Mouse (Mus musculus) midbrain, postnatal 0 days (tissue): ENCODE data around the gene Cnot1. TPM values are rescaled to one million over a fixed set of nuclear protein-coding genes. Genes with fewer than 3 reads are reported as not detected.
A peak's percentile ranks its signal among the peaks of the same experiment; 100 is the strongest.

Experiments
- ATAC-seq: fragments of 200-750 bp; cut with Nextera tagmentation; 2 replicates; pipeline ENCODE4 v1.8.0; 2017; ENCODE audit warnings: moderate number of reproducible peaks, mild to moderate bottlenecking, moderate TSS enrichment, moderate library complexity; ENCODE audit not compliant: low FRiP score
- DNase-seq: peaks from one replicate; pipeline ENCODE4 v3.0.0-alpha.2; 2015; ENCODE audit warnings: low spot score
- H3K27ac ChIP-seq: fragments of 300-500 bp; sonication (generic); 2 replicates; pipeline ENCODE4 v1.5.1; 2014; ENCODE audit warnings: low read depth, mild to moderate bottlenecking, low read length, mixed read lengths
- H3K27me3 ChIP-seq: fragments of 300-500 bp; sonication (generic); 2 replicates; pipeline ENCODE4 v1.6.1; 2014; ENCODE audit warnings: low read length, control low read depth, mixed read lengths; ENCODE audit not compliant: insufficient read depth
- H3K36me3 ChIP-seq: fragments of 300-500 bp; sonication (generic); 2 replicates; pipeline ENCODE4 v1.6.1; 2014; ENCODE audit warnings: low read length, control low read depth, mixed read lengths; ENCODE audit not compliant: insufficient read depth
- H3K4me1 ChIP-seq: fragments of 300-500 bp; sonication (generic); 2 replicates; pipeline ENCODE4 v1.6.1; 2014; ENCODE audit warnings: mild to moderate bottlenecking, control low read depth, antibody characterized with exemption, low read length, mixed read lengths; ENCODE audit not compliant: insufficient read depth
- H3K4me2 ChIP-seq: fragments of 300-500 bp; sonication (generic); 2 replicates; pipeline ENCODE4 v1.6.1; 2014; ENCODE audit warnings: low read depth, mild to moderate bottlenecking, low read length, mixed read lengths; ENCODE audit not compliant: poor library complexity, severe bottlenecking
- H3K4me3 ChIP-seq: fragments of 300-500 bp; sonication (generic); 2 replicates; pipeline ENCODE4 v1.5.1; 2014; ENCODE audit warnings: low read depth, mild to moderate bottlenecking, low read length, moderate library complexity
- H3K9ac ChIP-seq: fragments of 300-500 bp; sonication (generic); replicated peaks from 2 replicates; pipeline ENCODE4 v1.6.1; 2014; ENCODE audit warnings: mild to moderate bottlenecking, low read length, moderate library complexity, mixed read lengths; ENCODE audit not compliant: poor library complexity, severe bottlenecking
- H3K9me3 ChIP-seq: fragments of 300-500 bp; sonication (generic); 2 replicates; pipeline ENCODE4 v1.6.1; 2016; ENCODE audit warnings: low read length, control low read depth
- CTCF ChIP-seq: IDR thresholded peaks from 2 replicates; pipeline ENCODE4 v1.5.1; 2016; ENCODE audit warnings: antibody characterized with exemption, mild to moderate bottlenecking
- WGBS: fragments of 180-500 bp; shearing (Covaris S2); extraction: QIAGEN DNeasy Blood & Tissue Kit; methylation state at CpG from one replicate; pipeline ENCODE4 v1.1.7; 2014; 5-methylcytosine and 5-hydroxymethylcytosine counted together
- polyA plus RNA-seq: library from polyadenylated mRNA; unstranded; fragments of >200 nt; fragmentation: Nextera tagmentation; extraction: Ambion mirVana; gene quantifications from 2 replicates; pipeline ENCODE4 v1.2.1, GENCODE M21; 2015
- total RNA-seq: library from RNA; depleted of rRNA; stranded (reverse); fragments of >200 nt; gene quantifications from 2 replicates; pipeline ENCODE4 v1.2.3, GENCODE M21; 2014

The Cnot1 gene
- total and polyA plus RNA-seq, 2 experiments from 2014 or later: 26.9 to 177 TPM

DNA sequence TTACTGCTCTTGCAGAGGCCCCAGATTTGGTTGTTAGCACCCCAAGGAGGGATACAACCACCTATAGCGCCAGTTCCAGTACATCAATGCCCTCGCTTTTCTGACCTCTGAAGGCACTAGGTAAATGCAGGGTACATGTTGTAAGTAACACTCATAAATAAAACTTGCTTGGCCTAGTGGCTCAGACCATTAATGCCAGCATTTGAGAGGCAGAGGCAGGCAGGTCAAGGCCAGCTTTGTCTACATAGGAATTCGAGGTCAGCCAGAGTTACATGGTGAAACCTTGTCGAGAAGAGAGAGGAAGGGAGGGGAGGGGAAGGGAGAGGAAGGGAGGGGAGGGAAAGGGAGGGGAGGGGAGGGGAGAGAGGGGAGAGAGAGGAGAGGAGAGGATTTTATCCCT, 21.7 kb downstream of the Cnot1 start:
- no peak overlapping the region for H3K4me3 ChIP-seq
- H3K27ac ChIP-seq: no peak overlapping the region
- DNase-seq (no peak), ATAC-seq (no peak)
- H3K9me3 ChIP-seq: no peaks in the 10 kb centered on the region
- no peak for TF ChIP-seq CTCF
- H3K36me3 ChIP-seq: peaks cover 15% of the 10 kb centered on the region
- H3K4me1 ChIP-seq: no peaks in the 10 kb centered on the region
- H3K9ac ChIP-seq: no peak overlapping the region
- 97% methylated on average over 3 of the region's 4 CpGs for WGBS
- no peak overlapping the region for H3K4me2 ChIP-seq
- H3K27me3 ChIP-seq: no peaks in the 10 kb centered on the region

DNA sequence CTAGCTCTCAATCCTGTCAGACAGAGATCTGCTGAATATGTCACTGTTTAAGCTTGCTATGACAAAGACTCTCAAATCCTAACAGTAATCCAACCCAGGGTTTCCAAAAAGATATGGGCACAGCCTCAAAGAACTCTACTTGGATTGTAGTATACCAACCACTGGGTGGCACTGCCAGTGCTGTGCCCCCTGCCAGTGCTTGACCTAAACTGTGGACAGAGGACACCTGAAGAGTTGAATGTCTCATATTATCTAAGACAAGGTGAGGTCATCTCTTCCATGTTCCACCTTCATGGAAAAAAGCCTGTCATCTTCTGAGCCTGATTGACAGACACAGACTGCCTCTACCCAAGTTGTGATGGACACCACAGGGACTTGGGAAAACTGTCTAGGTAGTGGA, 24.6 kb downstream of the Cnot1 start:
- Histone ChIP-seq H3K36me3 (peaks cover 19% of the 10 kb centered on the region), H3K27ac (no peak overlapping the region), H3K27me3 (no peaks in the 10 kb centered on the region), H3K9me3 (no peaks in the 10 kb centered on the region), H3K4me2 (no peak overlapping the region), H3K4me3 (no peak overlapping the region), H3K4me1 (no peaks in the 10 kb centered on the region), H3K9ac (no peak overlapping the region)
- TF ChIP-seq CTCF: peak; percentile 21; the same call in 1 of the 2 replicates
- DNase-seq (no peak), ATAC-seq (no peak)

DNA sequence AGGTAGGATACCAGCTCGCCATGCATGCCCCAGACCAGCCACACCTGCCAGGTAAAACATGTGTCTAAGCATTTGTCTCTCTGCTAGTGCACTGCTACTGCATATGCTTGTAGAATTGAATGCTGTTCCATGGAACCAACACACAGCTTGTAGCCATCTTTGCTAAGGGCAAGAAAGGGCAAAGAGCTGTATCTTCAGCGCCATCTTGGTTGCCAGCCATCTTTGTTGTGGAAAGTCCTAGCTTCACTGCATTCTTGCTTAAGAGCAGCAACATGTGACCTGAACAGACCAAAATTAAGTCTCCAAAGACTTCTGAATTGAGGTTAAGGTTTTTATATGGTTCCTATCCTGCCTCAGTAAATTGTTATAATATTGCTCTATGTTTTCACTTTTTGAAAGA, 25.5 kb downstream of the Cnot1 start:
- H3K4me2 ChIP-seq: no peak overlapping the region
- no peak overlapping the region for H3K4me3 ChIP-seq
- H3K9me3 ChIP-seq: no peaks in the 10 kb centered on the region
- no peak for ATAC-seq
- H3K4me1 ChIP-seq: no peaks in the 10 kb centered on the region
- H3K27me3 ChIP-seq: no peaks in the 10 kb centered on the region
- no peak for TF ChIP-seq CTCF
- WGBS: 94% methylated on average over 2 of the region's 2 CpGs
- H3K9ac ChIP-seq: no peak overlapping the region
- no peak for DNase-seq
- peaks cover 14% of the 10 kb centered on the region; the same call in 1 of the 2 replicates for H3K36me3 ChIP-seq
- no peak overlapping the region for H3K27ac ChIP-seq

DNA sequence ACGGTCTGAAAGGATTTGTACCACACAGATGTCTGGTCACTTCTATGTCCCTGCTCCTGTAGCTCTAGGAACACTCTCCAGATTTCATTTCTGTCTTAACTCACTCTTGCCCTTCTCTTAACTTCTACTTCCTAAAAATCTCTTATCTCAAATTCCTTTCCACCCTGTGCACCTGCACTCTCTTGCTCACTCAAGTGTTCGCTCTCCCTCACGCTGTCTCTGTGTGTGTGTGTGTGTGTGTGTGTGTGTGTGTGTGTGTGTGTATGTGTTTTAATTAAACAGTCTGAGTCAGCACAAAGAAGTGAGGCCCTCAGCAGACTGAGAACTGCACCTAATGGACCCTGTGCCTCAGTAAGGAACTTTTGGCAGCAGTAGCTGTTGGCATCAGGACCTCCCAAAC, 26.2 kb downstream of the Cnot1 start:
- DNase-seq: no peak
- no peaks in the 10 kb centered on the region for H3K9me3 ChIP-seq
- H3K9ac ChIP-seq: no peak overlapping the region
- H3K27ac ChIP-seq: no peak overlapping the region
- TF ChIP-seq CTCF: no peak
- 100% methylated on average over 3 of the region's 3 CpGs for WGBS
- no peak overlapping the region for H3K4me3 ChIP-seq
- ATAC-seq: no peak
- peaks cover 14% of the 10 kb centered on the region; the same call in 1 of the 2 replicates for H3K36me3 ChIP-seq
- H3K27me3 ChIP-seq: no peaks in the 10 kb centered on the region
- no peak overlapping the region for H3K4me2 ChIP-seq
- no peaks in the 10 kb centered on the region for H3K4me1 ChIP-seq

DNA sequence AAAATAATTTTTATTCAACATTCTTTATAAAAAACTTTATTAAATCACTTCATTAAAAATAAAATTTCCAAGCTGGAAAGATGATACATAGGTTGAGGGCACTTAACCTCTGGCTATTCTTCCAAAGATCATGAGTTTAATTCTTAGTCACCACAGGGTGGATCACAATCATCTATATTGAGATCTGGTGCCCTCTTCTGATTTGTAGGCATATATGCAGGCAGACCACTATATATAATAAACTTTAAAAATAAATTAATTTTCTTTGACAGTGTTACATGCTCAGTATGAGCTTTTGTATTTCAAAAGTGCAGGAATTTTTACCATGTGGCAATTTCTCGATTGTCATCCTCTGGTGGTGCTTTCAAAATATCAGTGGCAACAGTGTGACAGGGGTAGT, 43.1 kb downstream of the Cnot1 start:
- peak; percentile 23 for TF ChIP-seq CTCF
- Histone ChIP-seq H3K9ac (no peak overlapping the region), H3K9me3 (no peaks in the 10 kb centered on the region), H3K36me3 (peaks cover 52% of the 10 kb centered on the region), H3K4me3 (no peak overlapping the region), H3K27me3 (no peaks in the 10 kb centered on the region), H3K4me2 (no peak overlapping the region), H3K4me1 (no peaks in the 10 kb centered on the region), H3K27ac (no peak overlapping the region)
- ATAC-seq: no peak
- 86% methylated on average over 1 of the region's 1 CpGs for whole genome bisulfite sequencing
- no peak for DNase-seq

DNA sequence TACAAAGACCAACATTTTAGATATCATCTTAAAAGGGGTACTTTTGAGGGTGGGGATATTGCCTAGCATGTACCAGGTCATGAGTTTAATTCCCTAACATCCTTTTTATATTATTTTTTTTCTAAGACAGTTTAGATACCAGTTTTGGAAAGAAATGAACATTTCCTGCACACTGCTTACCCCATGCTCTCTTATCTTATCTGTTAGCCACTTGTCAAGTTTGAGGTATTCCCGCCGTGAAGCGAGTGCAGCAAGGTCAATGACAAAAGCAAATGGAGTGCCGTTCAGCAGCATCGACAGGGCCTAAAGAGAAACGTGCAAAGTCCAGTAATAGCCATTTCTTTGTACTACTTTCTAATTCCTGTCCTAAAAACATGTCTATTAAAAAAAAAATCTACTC, 46.9 kb downstream of the Cnot1 start:
- Histone ChIP-seq H3K9ac (no peak overlapping the region), H3K4me1 (no peaks in the 10 kb centered on the region), H3K27me3 (no peaks in the 10 kb centered on the region), H3K36me3 (peaks cover 37% of the 10 kb centered on the region), H3K4me2 (no peak overlapping the region), H3K9me3 (no peaks in the 10 kb centered on the region), H3K27ac (no peak overlapping the region), H3K4me3 (no peak overlapping the region)
- no peak for TF ChIP-seq CTCF
- ATAC-seq: no peak
- no peak for DNase-seq
- 97% methylated on average over 6 of the region's 6 CpGs for WGBS
